Mouse (Mus musculus) 3134 (cell line): ENCODE data around the gene Gm6793.
A peak's percentile ranks its signal among the peaks of the same experiment; 100 is the strongest.

Source experiments
- DNase-seq: peaks from one replicate; pipeline ENCODE4 v3.0.0-alpha.2; 2011; ENCODE audit warnings: low spot score; ENCODE audit not compliant: insufficient read length; ENCODE audit errors: extremely low read depth

Gm6793 gene

GRCm38 (mm10) chr8:111989911-111990310 is 24.9 kb downstream of the Gm6793 start:
- DNase-seq: peak; percentile 27

- no peak for DNase-seq
These were observed 30.3 kb downstream of the Gm6793 start for GRCm38 (mm10) chr8:111984511-111984910.

- DNase-seq: no peak
These were observed 32.7 kb downstream of the Gm6793 start for GRCm38 (mm10) chr8:111982116-111982515.

GRCm38 (mm10) chr8:111978147-111978546 is 36.7 kb downstream of the Gm6793 start:
- no peak for DNase-seq

DNA sequence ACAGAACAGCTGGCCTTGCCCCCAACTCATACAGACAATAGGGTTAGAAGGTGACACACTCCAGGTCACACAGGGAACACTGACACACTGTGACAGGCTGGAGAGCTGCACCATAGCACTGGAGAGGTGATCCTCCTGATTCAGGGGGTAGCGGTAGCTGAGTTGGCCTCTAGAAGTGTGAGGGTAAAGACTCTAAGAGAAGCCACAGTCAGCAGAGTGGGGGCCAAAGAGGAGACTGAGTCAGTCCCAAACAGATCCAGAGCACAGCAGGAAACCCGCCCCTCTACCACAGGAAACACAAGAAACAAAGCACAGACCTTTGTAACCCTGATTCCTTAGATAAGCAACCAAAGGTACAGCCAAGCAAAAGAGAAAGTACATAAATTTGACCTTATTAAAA is 38.5 kb downstream of the Gm6793 start:
- DNase-seq: no peak

- no peak for DNase-seq
These were observed 39.1 kb downstream of the Gm6793 start for GRCm38 (mm10) chr8:111975706-111976105.

DNA sequence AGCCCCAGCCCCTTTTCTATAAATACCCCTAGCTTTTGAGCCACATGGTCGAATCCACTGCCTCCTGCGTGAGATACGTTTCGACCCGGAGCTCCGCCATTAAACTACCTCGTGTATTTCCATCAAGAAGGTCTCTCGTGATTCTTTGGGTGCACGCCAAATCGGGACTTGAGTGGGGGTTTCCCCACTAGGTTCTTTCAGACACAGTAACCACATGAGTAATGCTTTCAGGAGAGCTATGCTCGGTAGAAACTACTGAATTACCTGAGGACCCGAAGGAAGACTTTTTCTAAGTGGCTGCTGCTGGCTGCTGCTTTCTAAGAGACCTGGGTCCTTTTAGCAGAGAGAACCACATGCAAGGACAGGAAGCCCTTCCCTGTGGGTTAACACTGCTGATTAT is 40.7 kb downstream of the Gm6793 start:
- no peak for DNase-seq

DNA sequence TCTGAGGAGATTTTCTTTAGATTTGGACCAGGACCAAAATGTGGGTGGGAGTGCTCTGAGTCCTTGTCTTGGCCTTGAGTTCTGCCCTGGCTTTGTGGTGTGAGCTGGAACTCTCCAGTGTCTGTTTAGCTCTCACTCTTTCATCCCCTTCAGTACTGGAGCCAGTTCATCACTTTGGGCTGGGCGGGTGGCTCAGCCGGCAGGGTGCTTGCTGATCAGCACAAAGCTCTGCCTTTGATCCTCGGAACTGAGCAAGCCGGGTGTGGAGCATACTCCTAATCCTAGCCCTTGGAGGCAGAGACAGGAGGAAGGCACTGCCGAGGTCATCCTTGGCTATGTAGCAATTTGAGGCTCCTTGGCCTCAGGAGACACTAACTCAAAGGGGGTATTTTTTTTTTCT is 45.8 kb downstream of the Gm6793 start:
- DNase-seq: no peak

DNA sequence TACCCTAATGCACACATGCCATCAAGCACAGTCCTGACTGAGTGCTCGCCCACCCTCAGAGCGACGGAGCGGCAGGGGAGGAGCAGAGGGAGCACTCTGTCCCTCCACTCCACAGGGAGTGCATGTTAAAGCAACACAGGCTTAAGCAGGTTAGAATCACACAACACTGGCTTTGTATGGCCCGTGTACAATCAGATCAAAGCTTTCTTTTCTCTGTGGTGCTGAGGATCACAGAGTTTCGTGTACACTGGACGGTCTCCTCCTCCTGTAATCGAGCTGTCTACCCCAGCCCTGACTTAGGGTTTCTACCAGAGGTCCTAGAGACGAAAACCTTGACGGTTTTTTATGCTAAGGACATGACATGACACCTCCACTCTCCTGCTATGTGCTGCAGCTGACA is 46.3 kb downstream of the Gm6793 start:
- DNase-seq: no peak

GRCm38 (mm10) chr8:111967246-111967870 is 47.5 kb downstream of the Gm6793 start:
- no peak for DNase-seq

DNA sequence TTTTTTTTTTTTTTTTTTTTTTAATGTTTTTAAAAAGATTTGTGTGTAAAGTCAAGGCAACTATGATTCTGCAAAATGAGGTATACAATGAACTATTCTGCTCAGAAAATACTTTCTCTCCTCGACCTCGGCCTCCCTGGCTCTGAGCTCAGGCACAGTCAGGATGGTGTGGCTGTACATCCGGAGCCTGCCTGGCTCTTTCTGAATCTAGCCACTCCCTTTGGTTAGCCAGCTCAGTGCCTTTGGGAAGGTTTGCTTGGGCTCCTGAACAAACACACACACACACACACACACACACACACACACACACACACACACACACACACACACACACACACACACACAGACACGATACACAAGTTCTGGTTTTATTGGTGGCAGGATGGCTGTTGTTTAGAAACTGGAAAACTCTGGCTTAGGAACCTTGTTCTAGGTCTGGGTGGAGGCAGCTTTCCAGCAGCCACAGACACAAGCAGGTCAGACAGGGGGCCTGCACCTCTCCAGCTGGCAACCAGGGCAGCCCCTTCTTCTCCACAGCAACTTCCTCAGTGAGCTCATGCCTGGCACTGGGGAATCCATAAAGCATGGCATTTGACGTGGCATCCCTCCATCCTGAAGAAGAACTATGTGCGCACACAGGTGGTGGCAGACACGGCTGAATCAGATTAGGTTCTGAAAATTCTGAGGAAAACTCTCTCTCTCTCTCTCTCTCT is 49.8 kb downstream of the Gm6793 start:
- peak; percentile 48 for DNase-seq

GRCm38 (mm10) chr8:111964351-111964750 is 50.5 kb downstream of the Gm6793 start:
- DNase-seq: no peak

- no peak for DNase-seq
These were observed 51.3 kb downstream of the Gm6793 start for GRCm38 (mm10) chr8:111963546-111963945.
